Comparison of ENCODE assay signal across 22 mouse cellular contexts in genomic region chr11:32715495-32715894, GRCm38 (mm10).
DNase-seq lines count a peak whose midpoint lies in the region; ATAC-seq lines count a peak whose summit lies in the region.
"Had no signal": no experiment of that assay in that cellular context is flagged by ENCODE, and none has a peak within 500 bp of the region (broad histone marks: within the 10 kb centered on the region; RNA-seq: fewer than 3 reads in every experiment).

No protein-coding gene starts in this region.

- 82% methylated on average over 6 of the region's 6 CpGs for WGBS in limb, embryonic 11.5 days
- 83% methylated on average over 6 of the region's 6 CpGs for WGBS in limb, embryonic 10.5 days
- 92% methylated on average over 6 of the region's 6 CpGs for WGBS in midbrain, embryonic 11.5 days

- peaks cover 7% of the 10 kb centered on the region; the same call in 1 of the 2 replicates for H3K4me1 ChIP-seq in limb, embryonic 11.5 days (ENCODE audit: control insufficient read depth, insufficient read depth, low read length)
- peaks cover 19% of the 10 kb centered on the region for H3K4me1 ChIP-seq in limb, embryonic 10.5 days
- H3K4me1 ChIP-seq in midbrain, embryonic 11.5 days (ENCODE audit: control insufficient read depth, insufficient read depth, low read length) = no peaks in the 10 kb centered on the region
- H3K4me1 ChIP-seq: midbrain, embryonic 10.5 days had no signal

- H3K27me3 ChIP-seq in limb, embryonic 11.5 days (ENCODE audit: control insufficient read depth, insufficient read depth, low read length) = no peaks in the 10 kb centered on the region
- H3K27me3 ChIP-seq in limb, embryonic 10.5 days (ENCODE audit: low read depth, poor library complexity, severe bottlenecking) = no peaks in the 10 kb centered on the region
- H3K27me3 ChIP-seq in midbrain, embryonic 11.5 days (ENCODE audit: control insufficient read depth, insufficient read depth, low read length) = no peaks in the 10 kb centered on the region
- H3K27me3 ChIP-seq: heart, embryonic 15.5 days; hindbrain, embryonic 15.5 days; kidney, embryonic 15.5 days; limb, embryonic 15.5 days; liver, embryonic 15.5 days had no signal

- H3K9me3 ChIP-seq in limb, embryonic 11.5 days (ENCODE audit: control insufficient read depth, low read length) = no peaks in the 10 kb centered on the region
- no peaks in the 10 kb centered on the region for H3K9me3 ChIP-seq in limb, embryonic 10.5 days (replicated peaks)
- H3K9me3 ChIP-seq in midbrain, embryonic 11.5 days (ENCODE audit: control insufficient read depth, low read length) = no peaks in the 10 kb centered on the region
- H3K9me3 ChIP-seq: embryonic facial prominence, embryonic 10.5 days; heart, embryonic 15.5 days; hindbrain, embryonic 15.5 days; kidney, embryonic 15.5 days; limb, embryonic 15.5 days; liver, embryonic 15.5 days; midbrain, embryonic 10.5 days had no signal

- H3K4me3 ChIP-seq in limb, embryonic 11.5 days (ENCODE audit: low read depth, low read length) = no peak overlapping the region
- H3K4me3 ChIP-seq in limb, embryonic 10.5 days = no peak overlapping the region
- H3K4me3 ChIP-seq in midbrain, embryonic 11.5 days (ENCODE audit: low read depth, low read length) = no peak overlapping the region
- H3K4me3 ChIP-seq: embryonic facial prominence, embryonic 10.5 days; heart, adult 2 months; heart, embryonic 15.5 days; hindbrain, embryonic 15.5 days; kidney, embryonic 15.5 days; limb, embryonic 15.5 days; liver, embryonic 15.5 days; midbrain, embryonic 10.5 days had no signal

- no peak overlapping the region for H3K9ac ChIP-seq in limb, embryonic 11.5 days (ENCODE audit: low read length)
- no peak overlapping the region for H3K9ac ChIP-seq in midbrain, embryonic 11.5 days (ENCODE audit: low read length)
- H3K9ac ChIP-seq: heart, embryonic 15.5 days; hindbrain, embryonic 15.5 days; kidney, embryonic 15.5 days; limb, embryonic 15.5 days; liver, embryonic 15.5 days had no signal

- H3K36me3 ChIP-seq in limb, embryonic 11.5 days (ENCODE audit: control insufficient read depth, insufficient read depth, low read length) = peaks cover 2% of the 10 kb centered on the region; the same call in 1 of the 2 replicates
- peaks cover 33% of the 10 kb centered on the region for H3K36me3 ChIP-seq in limb, embryonic 10.5 days
- H3K36me3 ChIP-seq in midbrain, embryonic 11.5 days (ENCODE audit: control insufficient read depth, insufficient read depth, low read length) = peaks cover 4% of the 10 kb centered on the region; the same call in 1 of the 2 replicates

- no peak for DNase-seq in limb, embryonic 11.5 days (ENCODE audit: low spot score)
- no peak for DNase-seq in limb, embryonic 10.5 days (ENCODE audit: low spot score)
- DNase-seq in CD4-positive, CD25-positive, alpha-beta regulatory T cell, adult 2 months (ENCODE audit: low read depth, low spot score) = peak; percentile 44
- peak; percentile 68 for DNase-seq in induced T-regulatory cell, adult 2 months (ENCODE audit: low read depth)
- no peak for DNase-seq in lung, adult 18-20 months
- DNase-seq in left cerebral cortex, adult 11 months (ENCODE audit: low spot score) = no peak
- DNase-seq in midbrain, embryonic 11.5 days (ENCODE audit: low spot score, missing footprints) = no peak
- DNase-seq: cerebellum, adult 18-20 months; cerebellum, postnatal 25 days; gastrocnemius, postnatal 14 days; lung, postnatal 4 days; right cerebral cortex, postnatal 14 days had no signal

- no peak overlapping the region for H3K4me2 ChIP-seq in limb, embryonic 11.5 days (ENCODE audit: low read depth, severe bottlenecking)
- H3K4me2 ChIP-seq in midbrain, embryonic 11.5 days = no peak overlapping the region
- H3K4me2 ChIP-seq: heart, embryonic 15.5 days; hindbrain, embryonic 15.5 days; kidney, embryonic 15.5 days; limb, embryonic 15.5 days; liver, embryonic 15.5 days had no signal

- no peak overlapping the region for H3K27ac ChIP-seq in limb, embryonic 11.5 days (replicated peaks; ENCODE audit: low read depth, low read length)
- no peak overlapping the region for H3K27ac ChIP-seq in limb, embryonic 10.5 days
- H3K27ac ChIP-seq in midbrain, embryonic 11.5 days (ENCODE audit: low read depth, low read length) = no peak overlapping the region
- H3K27ac ChIP-seq: embryonic facial prominence, embryonic 10.5 days; heart, adult 2 months; heart, embryonic 15.5 days; hindbrain, embryonic 15.5 days; kidney, embryonic 15.5 days; limb, embryonic 15.5 days; liver, embryonic 15.5 days; midbrain, embryonic 10.5 days had no signal

- ATAC-seq in limb, embryonic 11.5 days (ENCODE audit: insufficient number of reproducible peaks, low FRiP score, low TSS enrichment, low read depth) = 0 out of 2 replicates have a peak, but pooled peaks have one; percentile 26
- ATAC-seq in neutrophil, adult 5-6 weeks (ENCODE audit: extremely low read depth, insufficient number of reproducible peaks, low FRiP score, poor library complexity, severe bottlenecking) = peak; percentile 78
- ATAC-seq in midbrain, embryonic 11.5 days (ENCODE audit: low FRiP score) = no peak
- ATAC-seq: forebrain, embryonic 16.5 days had no signal

Comparison
In these comparisons a context has a peak if more than half of its experiments do, and no peak if none do; other contexts are left out.
1. DNase-seq: peak in CD4-positive, CD25-positive, alpha-beta regulatory T cell, adult 2 months (single experiment) and induced T-regulatory cell, adult 2 months (single experiment); none in limb, embryonic 11.5 days (single experiment), limb, embryonic 10.5 days (single experiment), lung, adult 18-20 months (0 of 2), left cerebral cortex, adult 11 months (single experiment) and midbrain, embryonic 11.5 days (single experiment).